Mouse (Mus musculus): ENCODE data around the gene Sumo1.

- TF ChIP-seq CHD2 (IDR thresholded peaks at IDR 0.05; ENCODE audit: low read depth, low read length): no peak
- TF ChIP-seq MAFK (IDR thresholded peaks at IDR 0.05; ENCODE audit: insufficient read depth, low read depth, low read length): no peak
- TF ChIP-seq ZNF384 (IDR thresholded peaks at IDR 0.05; ENCODE audit: low read depth, low read length): no peak
- TF ChIP-seq HCFC1 (IDR thresholded peaks at IDR 0.05; ENCODE audit: borderline replicate concordance, insufficient read depth, low read length): no peak
- TF ChIP-seq ZC3H11A (IDR thresholded peaks at IDR 0.05; ENCODE audit: borderline replicate concordance, low read depth, low read length): no peak
These were observed 37.6 kb downstream of the Sumo1 start for GRCm38 (mm10) chr1:59633056-59633455.
